Mouse (Mus musculus) liver, postnatal 0 days (tissue): ENCODE results near the gene Cables2.

Experiments
- CTCF ChIP-seq: sonication (generic); IDR thresholded peaks from 2 replicates; pipeline ENCODE4 v1.5.1; 2016; ENCODE audit warnings: antibody characterized with exemption, low read depth
- EP300 ChIP-seq: IDR thresholded peaks from 2 replicates; pipeline ENCODE4 v1.6.1; 2016; ENCODE audit warnings: antibody characterized with exemption, low read depth, mild to moderate bottlenecking

- TF ChIP-seq CTCF (no peak), EP300 (no peak)
Measured at GRCm38 (mm10) chr2:180270537-180271255, 2.6 kb downstream of the Cables2 start.
